15 mouse cellular contexts compared by ENCODE assay signal in the genomic region with DNA sequence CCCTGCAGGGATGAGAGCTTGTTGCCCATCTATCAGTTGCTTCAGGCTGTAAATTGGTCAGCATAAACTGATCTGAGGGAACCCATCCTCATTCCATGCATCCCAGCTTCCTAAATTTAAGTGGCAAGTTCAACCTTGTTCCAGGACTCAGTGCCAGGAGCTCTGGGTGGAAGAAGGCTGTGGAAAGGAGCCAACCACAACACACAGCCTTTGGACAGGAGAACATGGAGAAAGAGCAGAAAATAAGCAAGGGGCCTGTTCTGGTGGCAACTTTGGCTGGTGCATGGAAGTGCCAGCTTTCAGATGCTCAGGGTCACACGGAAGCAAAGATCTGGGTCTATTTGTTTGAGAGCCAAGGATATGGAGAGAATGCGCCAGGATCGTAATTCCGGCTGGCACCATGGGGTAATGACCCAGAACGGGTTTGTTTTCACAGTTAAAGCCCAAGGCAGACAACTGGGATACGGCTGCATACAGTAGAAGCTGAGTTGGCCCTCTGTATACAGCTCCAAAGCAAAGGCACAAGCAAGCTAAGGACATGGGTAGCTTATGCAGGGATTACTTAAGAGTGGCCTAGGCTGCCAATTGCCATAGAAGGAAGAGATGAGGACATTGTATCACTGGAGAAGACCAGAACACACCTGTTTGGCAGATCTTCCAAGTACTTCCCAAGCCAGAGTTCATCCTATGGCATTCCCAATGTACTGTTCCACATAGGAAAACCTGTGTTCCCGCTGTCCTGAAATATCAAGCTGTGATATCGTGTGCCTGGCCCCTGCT.
DNase-seq lines count a peak whose midpoint lies in the region; ATAC-seq lines count a peak whose summit lies in the region.
"Had no signal": no experiment of that assay in that cellular context is flagged by ENCODE, and none has a peak within 500 bp of the region (broad histone marks: within the 10 kb centered on the region; RNA-seq: fewer than 3 reads in every experiment).

No protein-coding gene starts in this region.

- no peak overlapping the region for H3K4me2 ChIP-seq in neural tube, embryonic 15.5 days
- H3K4me2 ChIP-seq: embryonic facial prominence, embryonic 13.5 days; liver, embryonic 11.5 days had no signal

- intact Hi-C loops in heart, postnatal 14 days (cut with DNase I): no loop called here
- intact Hi-C loops in left cerebral cortex, postnatal 4 days (cut with DNase I): no loop called here

- ATAC-seq in neural tube, embryonic 15.5 days (ENCODE audit: low FRiP score): no peak
- ATAC-seq: inflammation-experienced regulatory T-cells, adult 6 months had no signal

- DNase-seq in heart, adult 11 months: peak; percentile 74
- no peak for DNase-seq in heart, postnatal 14 days
- DNase-seq in left cerebral cortex, postnatal 4 days: peak; percentile 13
- no peak for DNase-seq in left cerebral cortex, adult 18-20 months (ENCODE audit: low spot score in 2 of 2)
- peak; percentile 67 for DNase-seq in gonadal fat pad, adult 2 months (ENCODE audit: low read depth)
- peak; percentile 14 to 34 for DNase-seq in kidney, postnatal 25 days
- DNase-seq: cerebellum, adult 8-10 months; gastrocnemius, postnatal 10 days; heart, adult 2 months; lung, adult 2 months had no signal

- H3K27me3 ChIP-seq in neural tube, embryonic 15.5 days (replicated peaks): no peaks in the 10 kb centered on the region
- H3K27me3 ChIP-seq: embryonic facial prominence, embryonic 13.5 days; megakaryocyte, embryonic 14.5 days had no signal

- H3K9me3 ChIP-seq in neural tube, embryonic 15.5 days (replicated peaks): no peaks in the 10 kb centered on the region
- H3K9me3 ChIP-seq: embryonic facial prominence, embryonic 13.5 days; megakaryocyte, embryonic 14.5 days had no signal

- H3K36me3 ChIP-seq in neural tube, embryonic 15.5 days: no peaks in the 10 kb centered on the region
- H3K36me3 ChIP-seq: embryonic facial prominence, embryonic 13.5 days had no signal

- 65% methylated on average over 8 of the region's 8 CpGs for WGBS in neural tube, embryonic 15.5 days

- H3K4me1 ChIP-seq in neural tube, embryonic 15.5 days: 0 out of 2 replicates have a peak, but pooled peaks cover 6% of the 10 kb centered on the region
- H3K4me1 ChIP-seq: embryonic facial prominence, embryonic 13.5 days; megakaryocyte, embryonic 14.5 days had no signal

- no peak overlapping the region for H3K27ac ChIP-seq in neural tube, embryonic 15.5 days (replicated peaks)
- H3K27ac ChIP-seq: embryonic facial prominence, embryonic 13.5 days; heart, adult 2 months had no signal

- no peak overlapping the region for H3K9ac ChIP-seq in neural tube, embryonic 15.5 days (replicated peaks)
- H3K9ac ChIP-seq: embryonic facial prominence, embryonic 13.5 days had no signal

- H3K4me3 ChIP-seq in neural tube, embryonic 15.5 days (replicated peaks): no peak overlapping the region
- H3K4me3 ChIP-seq: embryonic facial prominence, embryonic 13.5 days; heart, adult 2 months; megakaryocyte, embryonic 14.5 days had no signal

Comparison
In these comparisons a context has a peak if more than half of its experiments do, and no peak if none do; other contexts are left out.
1. DNase-seq: peak in heart, adult 11 months (single experiment), left cerebral cortex, postnatal 4 days (single experiment), gonadal fat pad, adult 2 months (single experiment) and kidney, postnatal 25 days (2 of 2); none in heart, postnatal 14 days (0 of 2) and left cerebral cortex, adult 18-20 months (0 of 2).